ENCODE assay signal across 8 mouse cellular contexts in genomic region chr4:44247051-44247939, GRCm38 (mm10). TPM values are rescaled to one million over a fixed set of nuclear protein-coding genes. Genes with fewer than 3 reads are reported as not detected.
A peak's percentile ranks its signal among the peaks of the same experiment; 100 is the strongest.
DNase-seq lines count a peak whose midpoint lies in the region; ATAC-seq and TF ChIP-seq lines count a peak whose summit lies in the region.

No protein-coding gene starts in this region.

- H3K27me3 ChIP-seq in hindbrain, embryonic 15.5 days = no peaks in the 10 kb centered on the region
- no peaks in the 10 kb centered on the region for H3K27me3 ChIP-seq in midbrain, postnatal 0 days (ENCODE audit: insufficient read depth, low read length)

- WGBS in hindbrain, embryonic 15.5 days = 4% methylated on average over 18 of the region's 18 CpGs
- WGBS in midbrain, postnatal 0 days = 6% methylated on average over 18 of the region's 18 CpGs

- no peak for TF ChIP-seq CTCF in midbrain, postnatal 0 days (IDR thresholded peaks at IDR 0.05)
- no peak for TF ChIP-seq CTCF in gastrocnemius, adult 2 months (IDR thresholded peaks at IDR 0.05)

- H3K4me2 ChIP-seq in hindbrain, embryonic 15.5 days = peak overlapping the region; percentile 43
- H3K4me2 ChIP-seq in midbrain, postnatal 0 days (ENCODE audit: low read depth, low read length, poor library complexity, severe bottlenecking) = peak overlapping the region; percentile 13

- H3K9ac ChIP-seq in hindbrain, embryonic 15.5 days = no peak overlapping the region
- H3K9ac ChIP-seq in midbrain, postnatal 0 days (replicated peaks; ENCODE audit: low read length, poor library complexity, severe bottlenecking) = peak overlapping the region; percentile 24; the same call in 1 of the 2 replicates

- peak; percentile 27 for DNase-seq in kidney, postnatal 10 days
- no peak for DNase-seq in kidney, postnatal 25 days
- peak; percentile 71 for DNase-seq in embryo, embryonic 9.5 days (ENCODE audit: extremely low spot score)
- DNase-seq in midbrain, postnatal 0 days (ENCODE audit: low spot score) = peak; percentile 90
- no peak for DNase-seq in gastrocnemius, postnatal 14 days
- DNase-seq in gastrocnemius, adult 2 months = no peak
- no peak for DNase-seq in ovary, adult 18-20 months (ENCODE audit: low spot score)

- H3K36me3 ChIP-seq in hindbrain, embryonic 15.5 days = no peaks in the 10 kb centered on the region
- no peaks in the 10 kb centered on the region for H3K36me3 ChIP-seq in midbrain, postnatal 0 days (ENCODE audit: insufficient read depth, low read length)

- H3K9me3 ChIP-seq in hindbrain, embryonic 15.5 days = no peaks in the 10 kb centered on the region
- no peaks in the 10 kb centered on the region for H3K9me3 ChIP-seq in midbrain, postnatal 0 days (ENCODE audit: low read length)

- H3K4me1 ChIP-seq in hindbrain, embryonic 15.5 days (replicated peaks) = peaks cover 20% of the 10 kb centered on the region
- H3K4me1 ChIP-seq in midbrain, postnatal 0 days (ENCODE audit: insufficient read depth, low read length) = peaks cover 9% of the 10 kb centered on the region

- intact Hi-C loops in gastrocnemius, postnatal 14 days (cut with DNase I; ENCODE audit: low total_unique reads) = no loop called here
- intact Hi-C loops in gastrocnemius, adult 2 months (cut with DNase I) = no loop called here

- peak overlapping the region; percentile 72 for H3K27ac ChIP-seq in hindbrain, embryonic 15.5 days (replicated peaks)
- no peak overlapping the region for H3K27ac ChIP-seq in midbrain, postnatal 0 days (ENCODE audit: low read depth, low read length)
- no peak overlapping the region for H3K27ac ChIP-seq in gastrocnemius, adult 2 months

- H3K4me3 ChIP-seq in hindbrain, embryonic 15.5 days = no peak overlapping the region
- H3K4me3 ChIP-seq in midbrain, postnatal 0 days (ENCODE audit: low read depth, low read length) = 0 out of 2 replicates have a peak overlapping the region, but pooled peaks have one; percentile 12
- no peak overlapping the region for H3K4me3 ChIP-seq in gastrocnemius, adult 2 months

- peak; percentile 78 for ATAC-seq in hindbrain, embryonic 15.5 days (ENCODE audit: low FRiP score, low read depth)
- ATAC-seq in midbrain, postnatal 0 days (ENCODE audit: low FRiP score) = peak; percentile 78

RNA-seq across cellular contexts. Expression of gene Rnf38, which starts 13.7 kb away (rescaled TPM):
- 30.3 and 30.5 TPM in 2 replicates for polyA plus RNA-seq in hindbrain, embryonic 15.5 days (2015; fragmentation: Nextera tagmentation; extraction: Ambion mirVana)
- 79.7 and 89.5 TPM in 2 replicates for total RNA-seq in midbrain, postnatal 0 days (2014; rRNA removed)
- 17.3 and 18.6 TPM in 2 replicates for polyA plus RNA-seq in midbrain, postnatal 0 days (2015; fragmentation: Nextera tagmentation; extraction: Ambion mirVana)
- 10 to 100 TPM; 15.7 to 19.2 TPM for total RNA-seq in gastrocnemius, postnatal 14 days (2021)
- 10 to 100 TPM; 12.3 to 15.9 TPM for total RNA-seq in gastrocnemius, adult 2 months (2021)

RNA-seq across cellular contexts. Expression of gene Melk, which starts 53.4 kb away (rescaled TPM):
- polyA plus RNA-seq in hindbrain, embryonic 15.5 days (2015; fragmentation: Nextera tagmentation; extraction: Ambion mirVana) = 8.5 and 10.3 TPM in 2 replicates
- total RNA-seq in midbrain, postnatal 0 days (2014; rRNA removed) = 2.5 and 3.9 TPM in 2 replicates
- 2.1 and 2.2 TPM in 2 replicates for polyA plus RNA-seq in midbrain, postnatal 0 days (2015; fragmentation: Nextera tagmentation; extraction: Ambion mirVana)
- 1 to 10 TPM; 1.5 to 1.9 TPM for total RNA-seq in gastrocnemius, postnatal 14 days (2021)
- total RNA-seq in gastrocnemius, adult 2 months (2021) = not detected

Comparison
In these comparisons a context has a peak if more than half of its experiments do, and no peak if none do; other contexts are left out.
1. DNase-seq: peak in kidney, postnatal 10 days (single experiment), embryo, embryonic 9.5 days (single experiment) and midbrain, postnatal 0 days (single experiment); none in kidney, postnatal 25 days (0 of 2), gastrocnemius, postnatal 14 days (single experiment), gastrocnemius, adult 2 months (single experiment) and ovary, adult 18-20 months (single experiment).